9 mouse cellular contexts compared by ENCODE assay signal in the genomic region with DNA sequence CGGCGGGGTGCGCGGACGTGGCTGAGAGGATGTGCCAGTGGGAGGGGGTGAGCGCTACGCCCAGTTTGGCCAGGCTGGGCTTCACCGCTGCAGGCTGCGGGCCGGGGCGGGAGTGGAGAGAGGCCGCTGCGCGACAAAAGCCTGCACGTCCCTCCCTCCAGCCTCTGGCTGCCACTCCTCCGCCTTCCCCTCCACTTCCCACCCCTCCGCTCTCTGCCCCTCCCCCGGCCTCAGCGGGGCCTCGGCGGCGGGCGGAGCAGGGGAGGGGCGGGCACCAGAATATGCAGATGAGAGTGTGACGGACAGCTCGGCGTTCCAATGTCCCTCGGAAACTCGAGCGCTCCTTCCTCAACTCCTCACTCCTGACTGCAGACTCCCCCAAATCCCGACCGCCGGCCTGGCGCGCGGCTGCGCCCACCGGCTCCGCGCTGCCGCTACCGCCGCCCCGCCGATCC. TPM values are rescaled to one million over a fixed set of nuclear protein-coding genes. Genes with fewer than 3 reads are reported as not detected.
DNase-seq lines count a peak whose midpoint lies in the region; ATAC-seq and TF ChIP-seq lines count a peak whose summit lies in the region.
"Had no signal": no experiment of that assay in that cellular context is flagged by ENCODE, and none has a peak within 500 bp of the region (broad histone marks: within the 10 kb centered on the region; RNA-seq: fewer than 3 reads in every experiment).

A gene (plus strand): TSS at position 359 of the 455 bp plus-strand sequence.

- peak within 1 kb of the TSS; percentile 63 for H3K9ac ChIP-seq in lung, postnatal 0 days (replicated peaks; ENCODE audit: low read depth)
- H3K9ac ChIP-seq in stomach, embryonic 15.5 days = peak within 1 kb of the TSS; percentile 29

- 2% methylated on average over 33 of the region's 45 CpGs for WGBS in spleen, adult 2 months
- under 1% methylated on average over 45 of the region's 45 CpGs for WGBS in heart, embryonic 10.5 days
- 6% methylated on average over 36 of the region's 45 CpGs for WGBS in lung, postnatal 0 days
- WGBS in stomach, embryonic 15.5 days = 1% methylated on average over 39 of the region's 45 CpGs

- no peaks in the 10 kb centered on the region for H3K9me3 ChIP-seq in heart, embryonic 10.5 days
- no peaks in the 10 kb centered on the region for H3K9me3 ChIP-seq in lung, postnatal 0 days (ENCODE audit: low read length)
- H3K9me3 ChIP-seq in stomach, embryonic 15.5 days = no peaks in the 10 kb centered on the region

- no peaks in the 10 kb centered on the region; the same call in 1 of the 2 replicates for H3K4me1 ChIP-seq in spleen, adult 2 months (ENCODE audit: control insufficient read depth, insufficient read depth, insufficient read length)
- peaks cover 42% of the 10 kb centered on the region for H3K4me1 ChIP-seq in heart, embryonic 10.5 days
- no peaks in the 10 kb centered on the region for H3K4me1 ChIP-seq in lung, postnatal 0 days (ENCODE audit: insufficient read depth, low read depth, low read length)
- peaks cover 15% of the 10 kb centered on the region for H3K4me1 ChIP-seq in stomach, embryonic 15.5 days

- TF ChIP-seq CTCF in spleen, adult 2 months (IDR thresholded peaks at IDR 0.05; ENCODE audit: extremely low read depth, insufficient read depth, insufficient read length, insufficient replicate concordance) = no peak
- TF ChIP-seq CTCF in lung, postnatal 0 days (IDR thresholded peaks at IDR 0.05) = no peak

- no peaks in the 10 kb centered on the region for H3K36me3 ChIP-seq in spleen, adult 2 months (ENCODE audit: control insufficient read depth, insufficient read depth, low read length)
- H3K36me3 ChIP-seq in heart, embryonic 10.5 days = 0 out of 2 replicates have a peak, but pooled peaks cover 7% of the 10 kb centered on the region
- no peaks in the 10 kb centered on the region for H3K36me3 ChIP-seq in lung, postnatal 0 days (ENCODE audit: insufficient read depth, low read length)
- no peaks in the 10 kb centered on the region for H3K36me3 ChIP-seq in stomach, embryonic 15.5 days

- no peak for TF ChIP-seq EP300 in lung, postnatal 0 days (IDR thresholded peaks at IDR 0.05)

- H3K27ac ChIP-seq in spleen, adult 2 months (ENCODE audit: insufficient read depth, low read length) = no peak within 1 kb of the TSS
- peak within 1 kb of the TSS; percentile 90 for H3K27ac ChIP-seq in heart, embryonic 10.5 days
- peak within 1 kb of the TSS; percentile 84 for H3K27ac ChIP-seq in lung, postnatal 0 days (ENCODE audit: low read length)
- H3K27ac ChIP-seq in stomach, embryonic 15.5 days = no peak within 1 kb of the TSS

- no peak for TF ChIP-seq POLR2A in spleen, adult 2 months (IDR thresholded peaks at IDR 0.05; ENCODE audit: low read depth, low read length)

- H3K4me2 ChIP-seq in lung, postnatal 0 days (replicated peaks; ENCODE audit: low read depth, low read length) = peak within 1 kb of the TSS; percentile 64
- H3K4me2 ChIP-seq in stomach, embryonic 15.5 days = peak within 1 kb of the TSS; percentile 95

- peak; percentile 91 for ATAC-seq in lung, postnatal 0 days
- peak; percentile 93 for ATAC-seq in stomach, embryonic 15.5 days (ENCODE audit: insufficient read depth, low FRiP score, low read depth)

- peak within 1 kb of the TSS; percentile 14; the same call in 1 of the 2 replicates for H3K4me3 ChIP-seq in spleen, adult 2 months (ENCODE audit: extremely low read depth, insufficient read depth, insufficient read length)
- H3K4me3 ChIP-seq in heart, embryonic 10.5 days = peak within 1 kb of the TSS; percentile 80
- H3K4me3 ChIP-seq in lung, postnatal 0 days (ENCODE audit: low read depth, low read length) = peak within 1 kb of the TSS; percentile 56
- peak within 1 kb of the TSS; percentile 54 for H3K4me3 ChIP-seq in stomach, embryonic 15.5 days (replicated peaks)

- DNase-seq in spleen, adult 2 months (ENCODE audit: low read depth in 1 of 2, low spot score in 2 of 2) = no peak
- DNase-seq in spleen, adult 18-20 months = no peak
- peak; percentile 95 for DNase-seq in embryo, embryonic 9.5 days (ENCODE audit: extremely low spot score)
- peak; percentile 94 for DNase-seq in heart, embryonic 10.5 days (ENCODE audit: low spot score)
- DNase-seq in kidney, adult 9 months = peak; percentile 82
- peak; percentile 97 for DNase-seq in lung, postnatal 0 days (ENCODE audit: low spot score)
- DNase-seq in layer of hippocampus, postnatal 10 days (ENCODE audit: low spot score in 2 of 2) = no peak

- H3K27me3 ChIP-seq in spleen, adult 2 months (ENCODE audit: control insufficient read depth, insufficient read depth, low read length) = peaks cover 20% of the 10 kb centered on the region
- peaks cover 97% of the 10 kb centered on the region for H3K27me3 ChIP-seq in heart, embryonic 10.5 days (ENCODE audit: insufficient read depth, poor library complexity, severe bottlenecking)
- peaks cover 37% of the 10 kb centered on the region for H3K27me3 ChIP-seq in lung, postnatal 0 days (replicated peaks; ENCODE audit: insufficient read depth, low read length)
- H3K27me3 ChIP-seq in stomach, embryonic 15.5 days (replicated peaks) = peaks cover 86% of the 10 kb centered on the region

RNA-seq across cellular contexts. Expression of the gene that starts here (rescaled TPM):
- not detected in 2 replicates for polyA plus RNA-seq in spleen, adult 2 months (2012; rRNA removed)
- polyA plus RNA-seq in heart, embryonic 10.5 days (2016; fragmentation: Nextera tagmentation; extraction: Ambion mirVana) = 10.1 and 12.8 TPM in 2 replicates
- 36.2 and 40.0 TPM in 2 replicates for polyA plus RNA-seq in lung, postnatal 0 days (2015; fragmentation: Nextera tagmentation; extraction: Ambion mirVana)
- polyA plus RNA-seq in stomach, embryonic 15.5 days (2015; fragmentation: Nextera tagmentation; extraction: Ambion mirVana) = 2.9 and 5.9 TPM in 2 replicates
- under 1 TPM; 0.40 to 0.80 TPM for total RNA-seq in layer of hippocampus, postnatal 10 days (2021)
- total RNA-seq: MEL had no signal

Comparison
In these comparisons a context has a peak if more than half of its experiments do, and no peak if none do; other contexts are left out.
1. DNase-seq: peak in embryo, embryonic 9.5 days (single experiment), heart, embryonic 10.5 days (single experiment), kidney, adult 9 months (single experiment) and lung, postnatal 0 days (single experiment); none in spleen, adult 2 months (0 of 2), spleen, adult 18-20 months (0 of 2) and layer of hippocampus, postnatal 10 days (0 of 2).
2. H3K27ac ChIP-seq: peak in heart, embryonic 10.5 days (single experiment) and lung, postnatal 0 days (single experiment); none in spleen, adult 2 months (single experiment) and stomach, embryonic 15.5 days (single experiment).
3. H3K4me3 ChIP-seq: peak in every context shown above with its lines; median percentile 80 in heart, embryonic 10.5 days; 56 in lung, postnatal 0 days; 54 in stomach, embryonic 15.5 days; 14 in spleen, adult 2 months.